Mouse (Mus musculus) cerebellum, postnatal 10 days (tissue): Measurements from ENCODE around the gene Smco3.
"Not testable (repeated sequence)": the region's sequence is repeated elsewhere in the genome, so short reads cannot be mapped to it uniquely, and the experiment has no call there.

ENCODE experiments used
- DNase-seq, 2 experiments: peaks; one replicate each; pipeline ENCODE4 v3.0.0; 2021; ENCODE audit warnings: mixed read lengths in 2 of 2

The Smco3 gene

DNA sequence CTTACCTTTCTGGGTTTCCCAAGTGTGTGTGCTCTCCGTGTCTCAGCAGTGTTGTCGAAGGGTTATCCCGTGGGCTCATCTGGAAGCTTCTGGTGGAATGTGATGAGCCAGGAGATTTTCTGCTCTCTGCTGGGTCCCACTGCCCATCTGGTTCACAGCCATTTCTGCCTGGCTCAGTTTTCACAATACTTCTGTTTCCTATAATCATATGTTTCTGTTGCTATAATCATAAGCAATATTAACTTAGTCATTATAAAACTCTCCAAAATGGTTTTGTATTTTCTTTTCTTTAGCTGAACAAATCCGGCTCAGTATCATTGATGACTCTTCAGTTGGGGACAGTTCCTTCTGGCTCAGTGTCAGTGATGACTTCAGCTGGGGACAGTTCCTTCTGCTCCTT is at the start of gene Smco3:
Gene Smco3, minus strand, starts transcription at position 101 of the 400 bp plus-strand sequence.
- peak in 1 of 2 experiments; percentile 22 for DNase-seq

DNA sequence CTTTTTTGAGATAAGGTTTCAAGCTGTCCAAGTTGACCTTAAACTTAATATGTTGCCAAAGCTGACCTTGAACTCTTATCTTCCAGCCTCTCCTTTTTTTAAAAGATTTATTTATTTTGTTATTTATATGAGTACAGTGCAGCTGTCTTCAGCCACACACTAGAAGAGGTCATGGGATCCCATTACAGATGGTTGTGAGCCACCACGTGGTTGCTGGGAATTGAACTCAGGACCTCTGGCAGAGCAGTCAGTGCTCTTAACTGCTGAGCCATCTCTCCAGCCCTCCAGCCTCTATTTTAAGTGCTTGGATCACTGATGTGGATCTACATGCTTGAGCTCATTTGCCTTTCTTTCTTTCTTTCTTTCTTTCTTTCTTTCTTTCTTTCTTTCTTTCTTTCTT is 49.5 kb upstream of the Smco3 start:
- not testable (repeated sequence) for DNase-seq

DNA sequence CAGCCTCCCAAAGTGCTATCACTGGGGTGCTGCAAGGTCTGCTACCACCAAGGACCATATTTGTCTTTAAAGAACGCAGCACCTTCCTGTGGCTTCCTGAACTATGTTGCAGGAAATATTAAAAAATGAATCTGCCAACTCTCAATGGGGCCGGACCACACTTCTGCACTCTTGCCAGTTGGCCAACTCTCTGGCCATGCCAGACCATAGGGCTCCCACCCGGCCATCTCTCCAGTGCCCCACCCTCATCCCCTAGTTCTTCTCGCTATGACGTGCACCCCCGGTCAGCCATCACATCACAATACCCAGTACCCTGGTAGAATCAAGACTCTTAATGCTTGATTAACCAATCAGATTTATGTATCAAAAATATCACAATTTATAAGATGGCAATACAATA is 48.7 kb upstream of the Smco3 start:
- DNase-seq: no peak

DNA sequence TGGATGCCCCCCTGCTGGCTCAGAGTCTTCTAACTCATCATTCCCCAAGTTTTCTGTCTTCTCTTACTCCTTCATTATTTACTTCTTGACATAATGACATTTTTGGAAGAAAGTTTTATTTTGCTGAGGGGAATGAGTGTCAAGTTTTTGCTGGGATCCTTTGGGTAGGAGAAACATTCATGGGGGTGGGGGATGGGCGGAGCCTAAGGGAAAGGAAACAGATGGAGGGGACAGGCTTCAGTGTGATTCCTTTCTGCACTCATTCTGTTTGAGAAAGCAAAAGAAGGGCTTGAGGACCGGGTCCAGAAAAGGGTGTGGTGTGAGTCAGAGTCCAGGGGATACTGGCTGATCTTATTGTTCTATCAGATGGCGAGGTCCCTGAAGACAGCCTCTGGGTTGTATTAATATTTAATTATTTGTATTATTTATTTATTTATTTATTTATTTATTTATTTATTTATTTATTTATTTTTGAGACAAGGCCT is 48.2 kb upstream of the Smco3 start:
- DNase-seq: peak in 1 of 2 experiments; percentile 9

DNA sequence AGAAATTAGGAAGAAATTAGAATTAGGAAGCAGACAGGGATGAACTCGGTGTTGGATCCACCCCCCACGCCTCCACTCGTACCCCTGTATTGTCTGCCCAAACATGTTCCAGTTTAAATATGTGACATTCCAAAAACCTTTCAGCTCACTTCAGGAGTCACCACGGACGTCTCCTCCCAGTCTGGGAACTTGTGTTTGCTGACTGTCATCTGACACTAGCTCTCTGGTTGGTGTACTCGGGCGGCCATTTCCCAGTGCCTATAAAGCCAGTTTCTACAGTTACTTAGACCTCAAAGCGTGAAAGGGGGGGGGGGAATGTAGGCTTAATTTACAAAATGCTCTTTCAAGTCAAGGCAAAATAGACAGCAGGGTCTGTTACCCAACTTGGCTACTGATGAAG is 46.4 kb upstream of the Smco3 start:
- no peak for DNase-seq

DNA sequence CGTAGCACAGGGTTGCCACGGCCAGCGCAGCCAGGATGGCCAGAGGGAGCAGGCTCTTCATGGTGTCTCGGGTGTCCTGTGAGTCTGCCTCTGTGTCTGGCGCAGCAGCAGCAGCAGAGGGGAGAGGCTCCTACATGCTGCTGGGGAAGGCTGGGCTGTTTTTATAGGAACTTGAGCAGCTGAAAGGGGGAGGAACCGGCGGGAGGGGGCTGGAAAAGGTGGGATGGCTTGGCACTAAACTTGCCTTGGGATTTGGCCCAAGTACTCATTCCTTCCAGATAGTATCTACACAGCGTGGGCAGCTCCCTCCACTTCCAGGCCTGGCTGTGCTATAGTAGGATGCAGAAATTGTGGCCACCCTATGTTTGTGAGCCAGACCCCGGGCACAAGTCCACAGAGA is 40.4 kb upstream of the Smco3 start, which contains the start of gene Mgp:
Gene Mgp, minus strand, starts transcription at position 154 of the 400 bp plus-strand sequence.
- DNase-seq: peak; percentile 22 to 35

DNA sequence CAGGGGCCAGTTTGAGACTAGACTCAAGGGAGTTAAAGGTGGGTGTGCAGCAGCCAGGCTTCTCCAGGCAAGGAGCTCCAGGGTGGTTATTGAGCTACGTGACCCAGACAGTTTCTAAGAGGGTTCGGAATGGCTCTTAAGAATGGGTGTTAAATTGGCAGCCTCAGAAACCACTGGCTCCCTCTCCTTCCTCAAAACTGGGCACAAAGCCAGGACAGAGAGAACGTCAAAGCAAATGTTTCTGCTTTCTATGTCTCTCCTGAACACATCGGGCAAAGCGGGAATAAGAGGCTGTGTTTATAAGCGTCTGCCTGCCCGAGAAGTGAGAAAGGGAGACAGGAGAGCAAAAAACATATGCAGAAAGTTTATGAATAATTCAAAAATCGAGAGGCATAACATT is 39.3 kb upstream of the Smco3 start:
- peak; percentile 43 to 44 for DNase-seq

DNA sequence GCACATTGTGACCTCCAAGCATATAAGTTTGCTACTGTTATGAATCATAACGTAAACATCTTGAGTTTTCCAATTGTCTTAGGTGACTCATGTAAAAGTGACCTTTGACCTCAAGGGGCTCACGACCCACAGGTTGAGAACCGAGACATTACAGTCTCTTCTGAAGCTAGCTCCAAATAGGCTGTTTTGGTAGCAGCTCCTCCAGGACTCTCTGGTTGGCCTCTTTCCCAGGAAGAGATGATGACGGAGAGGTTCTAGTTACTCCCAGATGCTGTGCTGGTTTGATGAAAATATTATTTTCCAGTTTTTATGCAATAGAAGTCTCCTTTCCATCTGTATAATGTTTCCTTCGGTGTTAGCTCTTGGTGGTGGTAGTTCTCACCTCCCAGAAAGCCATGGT is 33.7 kb upstream of the Smco3 start:
- DNase-seq: no peak

DNA sequence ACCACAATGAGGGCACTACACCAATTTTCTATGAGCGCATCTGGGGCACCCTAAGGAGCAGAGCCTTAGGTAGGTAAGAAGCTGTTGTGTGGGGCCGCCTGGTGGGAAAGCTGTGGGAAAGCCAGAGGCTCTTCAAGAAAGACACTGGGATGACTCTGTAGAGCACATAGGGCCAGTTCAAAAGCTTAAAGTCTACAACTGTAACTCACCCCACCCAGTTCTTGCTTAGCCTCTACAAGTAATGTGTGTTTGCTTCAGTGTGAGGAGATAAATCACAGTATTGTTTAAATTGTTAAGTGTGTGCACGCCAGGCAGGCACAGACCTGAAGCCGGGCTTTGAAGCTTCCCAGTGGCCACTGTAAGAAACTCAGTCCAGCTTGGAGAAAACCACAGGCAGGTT is 30.9 kb upstream of the Smco3 start:
- DNase-seq: no peak

DNA sequence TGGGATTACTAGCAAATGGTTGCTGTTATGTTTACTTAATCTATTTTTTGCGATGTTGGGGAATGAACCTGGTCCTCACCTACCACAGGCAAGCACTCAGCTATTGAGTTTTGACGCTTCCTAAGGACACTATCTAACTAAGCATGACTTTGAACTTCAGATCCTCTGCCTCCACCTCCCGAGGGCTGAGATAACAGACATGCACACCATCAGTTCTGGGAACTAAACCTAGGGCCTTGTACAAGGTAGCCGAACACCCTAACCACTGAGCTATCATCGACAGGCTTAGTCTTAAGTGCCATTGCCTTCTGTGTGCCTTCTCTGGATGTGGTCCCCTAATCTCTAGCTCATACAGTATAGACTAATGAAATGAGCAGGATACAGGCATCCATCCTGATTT is 30.1 kb upstream of the Smco3 start:
- DNase-seq: no peak

DNA sequence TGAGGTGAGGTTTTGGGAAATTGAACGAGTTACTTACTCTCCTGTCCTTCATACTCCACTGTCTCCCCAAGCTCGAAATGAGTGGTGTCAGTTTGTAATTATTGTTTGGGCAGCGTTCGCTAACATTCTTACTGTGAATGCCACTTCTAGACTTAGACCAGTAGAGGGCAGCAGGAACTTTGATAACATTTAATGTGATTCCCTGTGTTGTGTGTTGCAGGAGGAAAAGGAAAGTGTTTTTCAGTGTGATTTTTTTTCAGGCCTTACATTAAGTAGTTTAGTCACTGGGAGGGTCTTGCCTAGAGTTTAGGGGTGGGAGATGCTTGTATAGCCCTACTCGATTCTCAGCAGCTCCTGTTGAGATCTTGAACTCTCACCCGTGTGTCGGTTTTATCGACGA is 25.8 kb upstream of the Smco3 start:
- peak; percentile 44 to 76 for DNase-seq

DNA sequence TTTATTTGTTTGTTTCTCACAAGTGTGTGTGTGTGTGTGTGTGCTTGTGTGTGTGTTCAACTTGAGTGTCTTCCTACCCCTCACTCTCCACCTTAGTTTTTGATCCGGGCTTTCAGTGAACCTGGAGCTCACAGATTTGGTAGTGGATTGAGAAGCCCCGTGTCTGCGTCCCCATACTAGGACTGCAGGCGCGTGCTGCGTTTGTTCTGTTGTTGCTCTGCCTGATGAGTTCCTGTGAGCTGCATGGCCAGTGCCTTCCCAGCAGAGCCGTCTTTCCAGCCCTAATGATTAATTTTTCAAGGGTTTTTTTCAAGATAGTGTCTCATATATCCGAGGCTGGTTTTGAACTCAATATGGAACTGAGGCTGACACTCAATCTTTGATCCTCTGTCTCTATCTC is 23.2 kb upstream of the Smco3 start:
- DNase-seq: no peak

DNA sequence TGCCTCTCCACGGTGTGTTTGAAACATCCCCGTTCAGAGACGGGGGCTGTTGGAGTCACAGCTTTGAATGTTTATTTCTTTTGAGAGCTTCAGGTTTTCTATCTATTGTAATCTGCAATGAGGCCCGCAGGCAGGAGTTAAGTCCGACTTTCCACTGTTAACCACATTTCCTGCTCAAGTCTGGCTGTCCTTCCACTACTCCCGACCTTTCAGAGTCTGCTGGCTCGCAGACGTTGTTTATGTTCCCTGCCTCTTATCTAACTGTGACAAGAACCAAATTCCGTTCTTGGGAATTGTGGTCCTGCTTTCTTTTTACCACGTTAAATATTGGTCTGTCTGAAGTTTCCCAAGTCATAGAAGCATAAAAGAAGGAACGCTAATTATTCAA is 22.6 kb upstream of the Smco3 start:
- DNase-seq: no peak

DNA sequence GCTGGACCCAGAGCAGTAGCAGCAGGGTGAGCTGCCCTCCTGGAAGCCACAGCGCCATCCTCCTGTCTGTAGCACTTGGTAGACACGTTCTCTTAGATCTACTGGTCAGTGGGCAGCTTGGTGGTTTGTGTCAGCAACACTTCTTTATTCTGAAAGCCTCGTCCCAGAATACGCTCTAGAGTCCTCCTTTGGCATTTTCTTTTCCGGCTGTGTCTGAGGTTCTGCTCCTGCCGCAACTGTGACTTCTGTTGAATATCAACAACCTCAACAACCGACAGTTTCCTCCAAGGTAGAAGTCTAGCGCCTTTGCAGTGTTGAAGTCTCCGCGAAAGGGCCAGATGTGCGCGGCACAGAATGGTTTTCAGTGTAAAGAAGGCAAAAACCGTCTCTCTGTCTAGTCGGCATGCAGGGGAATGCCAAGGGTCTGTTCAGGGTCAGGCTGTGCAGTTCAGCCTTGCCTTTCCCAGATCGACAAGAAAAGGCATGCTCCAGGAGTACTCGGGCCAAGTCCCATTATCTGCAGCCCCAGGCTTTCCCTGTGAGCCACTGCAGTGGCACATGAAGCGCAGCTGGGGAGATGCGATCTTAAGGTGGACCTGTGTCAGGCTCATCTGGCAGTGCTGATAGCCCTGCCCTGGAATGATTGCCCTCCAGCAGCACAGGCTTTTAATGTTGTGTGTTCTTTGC is 22.1 kb upstream of the Smco3 start, which contains the start of gene Art4:
Gene Art4, minus strand, starts transcription at position 548 of the 687 bp plus-strand sequence.
- DNase-seq: no peak

DNA sequence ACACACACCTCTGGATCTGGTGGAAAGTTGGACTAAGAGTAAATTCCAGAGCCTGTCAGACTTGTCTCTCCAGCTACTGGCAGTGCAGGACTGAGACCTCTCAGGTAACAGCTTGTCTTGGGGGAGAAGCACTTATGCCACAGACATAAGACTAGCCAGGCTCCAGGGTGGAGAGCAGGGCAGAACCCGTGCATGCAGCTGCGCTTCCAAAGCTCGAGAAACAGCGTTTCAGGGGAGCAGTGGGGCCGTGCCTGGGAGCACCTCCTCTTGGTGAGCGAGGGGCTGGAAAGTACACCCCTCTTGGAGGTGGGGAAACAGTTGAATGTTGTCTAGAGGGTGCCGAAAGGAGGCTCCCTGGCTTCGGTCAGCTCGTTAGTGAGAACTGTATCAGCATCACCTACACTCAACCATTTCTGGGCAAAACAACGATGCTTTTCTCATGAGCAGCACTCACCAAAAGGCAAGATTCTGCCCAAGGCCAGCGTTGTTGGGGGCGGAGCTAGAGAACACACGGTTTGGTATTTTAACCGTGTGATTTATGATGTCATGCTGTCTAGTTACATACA is 20.9 kb upstream of the Smco3 start:
- no peak for DNase-seq

DNA sequence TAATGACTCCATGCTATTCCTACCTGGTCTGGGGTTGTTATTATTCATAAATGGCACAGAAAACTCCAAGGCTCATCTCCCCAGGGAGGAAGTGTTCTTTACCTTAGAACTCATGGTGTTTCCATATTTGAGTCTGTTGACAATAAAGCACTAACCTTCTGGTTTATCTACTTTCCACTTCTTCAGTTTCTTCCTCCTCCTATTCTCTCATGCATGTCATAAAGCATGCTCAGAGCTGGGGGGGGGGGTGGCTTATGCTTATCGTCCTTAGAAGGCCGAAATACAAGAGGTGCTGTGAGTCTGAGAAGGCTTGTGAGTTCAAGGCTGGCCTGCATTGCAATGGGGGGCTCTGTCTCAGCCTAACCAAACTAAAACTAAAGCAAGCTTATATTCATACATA is 19.9 kb upstream of the Smco3 start:
- no peak for DNase-seq

DNA sequence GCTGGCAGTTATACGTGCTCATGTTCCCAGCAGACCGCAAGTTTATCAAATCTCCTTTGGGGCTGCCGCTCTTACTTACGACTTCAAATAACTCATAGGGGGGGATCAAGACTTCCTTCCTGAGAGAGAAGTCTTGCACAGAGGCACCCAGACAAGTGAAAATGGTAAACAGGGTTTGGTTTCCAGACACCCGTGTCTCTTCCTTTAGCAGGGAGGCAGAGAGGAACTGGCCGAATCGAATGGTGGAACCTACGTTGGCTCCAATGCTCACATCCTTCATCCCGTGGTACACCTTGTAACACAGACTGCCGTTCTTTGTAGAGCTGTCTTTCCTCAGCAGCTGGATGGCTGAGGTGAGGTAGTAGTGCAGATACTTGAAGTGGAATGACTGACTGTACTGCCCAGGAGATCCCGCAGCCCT is 19.1 kb upstream of the Smco3 start:
- DNase-seq: no peak

DNA sequence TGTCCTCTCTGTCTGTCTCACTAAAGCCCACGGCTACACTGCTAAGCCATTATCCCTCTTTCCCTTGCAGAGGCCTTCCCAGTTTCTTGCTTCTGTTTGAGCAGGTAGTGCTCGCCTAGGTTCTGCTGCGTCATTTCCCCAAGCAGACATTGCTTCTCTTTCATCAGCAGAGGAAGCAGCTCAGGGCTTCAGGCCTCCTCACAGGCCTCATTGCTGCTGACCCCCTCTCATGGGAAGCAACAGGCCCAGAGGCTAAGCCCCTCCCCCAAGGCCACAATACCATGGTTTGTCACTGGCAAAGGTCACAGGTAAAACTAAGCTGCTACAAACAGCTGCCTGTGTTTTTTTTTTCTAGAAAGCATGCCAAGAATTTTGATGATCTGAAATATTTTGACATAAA is 17.5 kb upstream of the Smco3 start:
- DNase-seq: no peak

DNA sequence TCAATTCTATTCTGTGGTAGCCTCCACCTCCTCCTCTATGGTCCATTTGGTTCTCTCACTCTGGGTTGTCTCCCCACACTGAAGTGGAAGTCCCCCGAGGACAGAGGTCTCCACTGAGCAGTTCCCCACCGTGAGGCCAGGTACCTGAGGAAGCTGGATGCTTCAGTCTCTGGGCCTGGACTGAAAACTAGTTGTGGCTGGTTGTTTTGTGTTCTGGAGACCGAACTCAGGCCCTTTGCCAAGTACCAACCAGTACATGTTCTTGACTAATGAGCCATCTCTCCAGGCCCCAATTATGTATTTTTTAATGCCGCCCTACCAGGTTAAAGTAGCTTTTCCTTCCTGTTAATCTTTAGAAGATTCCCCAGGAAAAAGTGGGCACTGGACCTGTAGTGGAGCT is 17.1 kb upstream of the Smco3 start:
- no peak for DNase-seq

DNA sequence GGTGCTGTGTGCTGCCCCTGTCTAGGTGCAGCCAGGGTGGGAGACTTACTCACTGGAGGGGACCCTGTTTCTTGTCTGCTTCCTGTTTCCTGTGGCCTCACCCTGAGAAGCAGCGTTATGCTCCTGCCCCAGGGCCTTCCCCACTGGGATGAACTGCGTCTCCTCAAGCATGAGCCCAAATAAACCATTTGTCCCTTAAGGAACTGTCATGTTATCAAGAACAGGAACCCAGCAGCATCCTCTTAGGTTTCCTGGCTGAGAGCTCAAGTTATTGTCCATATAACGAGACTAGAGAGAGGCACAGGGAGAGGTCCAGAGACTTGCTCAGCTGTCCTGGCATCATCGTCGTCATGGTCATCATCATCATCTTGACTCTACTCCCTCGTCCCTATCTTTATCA is 15.0 kb upstream of the Smco3 start:
- DNase-seq: no peak

DNA sequence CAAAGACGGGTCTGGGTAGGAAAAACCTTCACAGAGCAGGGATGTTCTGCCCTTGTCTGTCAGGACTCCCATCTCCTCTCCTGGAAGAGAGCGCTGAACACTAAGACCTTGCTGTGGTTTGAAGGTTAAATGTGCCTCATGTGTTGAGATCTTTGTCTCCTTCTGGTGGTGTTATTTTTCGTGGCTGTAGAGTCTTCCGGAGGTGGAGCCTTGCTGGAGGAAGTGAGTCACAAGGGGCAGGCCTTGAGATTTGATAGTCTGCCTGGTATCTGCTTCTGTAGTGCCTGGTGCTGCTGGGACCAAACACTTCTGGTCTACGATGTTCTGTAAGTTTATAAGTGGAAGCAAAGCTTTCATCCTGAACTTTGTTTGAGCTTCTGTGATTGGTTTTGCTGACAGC is 13.7 kb upstream of the Smco3 start:
- DNase-seq: no peak

DNA sequence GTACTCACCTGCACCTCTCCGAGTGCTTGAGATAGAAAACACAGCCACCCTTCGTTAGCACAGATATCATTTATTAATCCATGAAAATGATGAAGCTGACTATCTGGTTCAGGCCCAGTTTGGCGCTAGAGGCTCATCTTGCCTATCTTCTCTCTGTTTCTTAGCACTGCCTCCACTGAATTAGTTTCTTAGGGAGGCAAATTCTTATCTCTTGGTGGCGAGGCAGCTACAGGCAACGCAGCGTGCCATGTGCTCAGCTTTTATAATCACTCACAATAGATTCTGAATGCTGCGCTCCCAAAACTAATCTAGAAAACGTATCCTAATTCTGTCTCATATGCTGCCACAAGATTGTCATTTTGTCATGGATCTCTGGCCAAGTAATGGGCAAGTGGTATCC is 13.1 kb upstream of the Smco3 start:
- no peak for DNase-seq

DNA sequence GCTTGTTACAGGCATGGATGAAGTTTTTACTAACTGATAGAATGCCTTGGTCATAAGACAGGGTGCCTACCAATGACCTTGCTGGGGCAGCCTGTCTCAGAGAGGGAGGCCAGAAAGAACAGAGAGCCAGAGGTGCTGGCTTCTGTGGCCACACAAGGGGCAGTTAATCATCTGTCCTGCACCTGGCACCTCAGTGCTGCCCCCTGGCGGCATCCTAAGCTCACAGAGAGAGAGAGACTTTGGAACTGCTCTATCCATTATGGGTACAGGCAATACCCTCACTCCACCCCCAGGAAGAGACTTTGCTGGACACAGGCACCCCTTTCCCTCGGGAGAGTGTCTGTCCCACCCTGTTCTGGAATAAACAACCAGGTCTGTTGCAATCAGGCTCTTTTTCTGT is 12.5 kb upstream of the Smco3 start:
- DNase-seq: peak; percentile 57 to 59

DNA sequence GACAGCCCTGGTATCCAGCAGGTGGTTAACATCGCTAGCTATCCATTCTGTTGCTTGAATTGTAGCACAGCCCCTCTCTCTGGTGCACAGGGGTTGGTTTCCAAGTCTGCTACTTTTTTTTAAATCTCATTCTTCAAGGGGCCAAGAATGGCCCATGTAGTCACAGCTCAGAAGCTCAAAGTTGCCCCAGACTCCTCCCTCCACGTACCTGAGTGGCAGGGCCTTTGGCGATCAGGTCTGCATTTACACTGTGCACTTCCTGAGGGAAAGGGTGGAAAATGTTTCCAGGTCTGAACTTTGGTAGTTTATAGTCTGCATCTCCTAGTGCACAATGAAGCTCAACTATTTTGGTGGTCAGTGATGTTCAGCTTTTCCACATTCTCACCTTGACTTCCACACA is 12.0 kb upstream of the Smco3 start:
- no peak for DNase-seq
